Mouse (Mus musculus) brain, embryonic 14.5 days (tissue): ENCODE measurements at regions not wholly inside any gene's neighbourhood (a gene's known extent, or its start where the extent isn't known, plus 50 kb on each side); places are given as distances from the start of the nearest gene placed in this dataset.

Experiments used
- DNase-seq: peaks from one replicate; pipeline ENCODE4 v3.0.0-alpha.2; 2011; ENCODE audit warnings: low read depth
- CTCF ChIP-seq: fragments of 200-500 bp; IDR thresholded peaks from 2 replicates; pipeline ENCODE4 v1.5.1; 2012; ENCODE audit warnings: inconsistent platforms, mild to moderate bottlenecking, moderate library complexity, borderline replicate concordance; ENCODE audit not compliant: insufficient read depth, insufficient read length; ENCODE audit errors: extremely low read depth
- POLR2A ChIP-seq: fragments of 200-500 bp; IDR thresholded peaks from 2 replicates; pipeline ENCODE4 v1.6.1; 2012; ENCODE audit warnings: mild to moderate bottlenecking, inconsistent platforms, borderline replicate concordance; ENCODE audit not compliant: poor library complexity, insufficient read depth, insufficient read length, severe bottlenecking; ENCODE audit errors: extremely low read depth

GRCm38 (mm10) chr13:118981196-118981810 is 311.7 kb downstream of the Fgf10 start:
- TF ChIP-seq POLR2A (no peak), CTCF (no peak)
- DNase-seq: peak; percentile 82

GRCm38 (mm10) chr13:118985285-118985684 is 315.7 kb downstream of the Fgf10 start:
- TF ChIP-seq POLR2A: no peak
- TF ChIP-seq CTCF: no peak
- peak; percentile 3 for DNase-seq

- TF ChIP-seq CTCF: no peak
- TF ChIP-seq POLR2A: no peak
These were observed 355.8 kb downstream of the Fgf10 start for GRCm38 (mm10) chr13:119025305-119025975.

GRCm38 (mm10) chr13:119039616-119040015 is 370.0 kb downstream of the Fgf10 start:
- DNase-seq: no peak
- TF ChIP-seq CTCF (no peak), POLR2A (no peak)

More at GRCm38 (mm10) chr13:119025305-119025975, 355.8 kb downstream of the Fgf10 start:
- no peak for DNase-seq

- no peak for DNase-seq
- no peak for TF ChIP-seq POLR2A
- TF ChIP-seq CTCF: no peak
These were observed 375.5 kb downstream of the Fgf10 start for GRCm38 (mm10) chr13:119045112-119045511.

- no peak for TF ChIP-seq POLR2A
- TF ChIP-seq CTCF: no peak
- no peak for DNase-seq
These were observed 359.4 kb upstream of the Paip1 start for GRCm38 (mm10) chr13:119068745-119069580.

GRCm38 (mm10) chr13:119069581-119069936 is 358.8 kb upstream of the Paip1 start:
- DNase-seq: no peak

GRCm38 (mm10) chr13:119079243-119079642 is 349.2 kb upstream of the Paip1 start:
- DNase-seq: no peak
- TF ChIP-seq CTCF (no peak), POLR2A (no peak)

More at GRCm38 (mm10) chr13:119069581-119069936, 358.8 kb upstream of the Paip1 start:
- TF ChIP-seq CTCF (no peak), POLR2A (no peak)

GRCm38 (mm10) chr13:119081691-119082090 is 346.7 kb upstream of the Paip1 start:
- no peak for DNase-seq
- TF ChIP-seq CTCF: no peak
- TF ChIP-seq POLR2A: no peak

- TF ChIP-seq POLR2A (no peak), CTCF (no peak)
- no peak for DNase-seq
These were observed 310.5 kb upstream of the Paip1 start for GRCm38 (mm10) chr13:119117906-119118305.

- TF ChIP-seq POLR2A (no peak), CTCF (no peak)
- no peak for DNase-seq
These were observed 310.0 kb upstream of the Paip1 start for GRCm38 (mm10) chr13:119118382-119118781.

GRCm38 (mm10) chr13:119140436-119140835 is 288.0 kb upstream of the Paip1 start:
- DNase-seq: no peak
- TF ChIP-seq POLR2A (no peak), CTCF (no peak)

GRCm38 (mm10) chr13:119143351-119143750 is 285.1 kb upstream of the Paip1 start:
- peak; percentile 2 for DNase-seq
- TF ChIP-seq CTCF: no peak
- no peak for TF ChIP-seq POLR2A
